Mouse (Mus musculus): ENCODE data around the gene Psme1. TPM values are rescaled to one million over a fixed set of nuclear protein-coding genes. Genes with fewer than 3 reads are reported as not detected.

The Psme1 gene
- total RNA-seq, 1 experiment, result 32.8 TPM

DNA sequence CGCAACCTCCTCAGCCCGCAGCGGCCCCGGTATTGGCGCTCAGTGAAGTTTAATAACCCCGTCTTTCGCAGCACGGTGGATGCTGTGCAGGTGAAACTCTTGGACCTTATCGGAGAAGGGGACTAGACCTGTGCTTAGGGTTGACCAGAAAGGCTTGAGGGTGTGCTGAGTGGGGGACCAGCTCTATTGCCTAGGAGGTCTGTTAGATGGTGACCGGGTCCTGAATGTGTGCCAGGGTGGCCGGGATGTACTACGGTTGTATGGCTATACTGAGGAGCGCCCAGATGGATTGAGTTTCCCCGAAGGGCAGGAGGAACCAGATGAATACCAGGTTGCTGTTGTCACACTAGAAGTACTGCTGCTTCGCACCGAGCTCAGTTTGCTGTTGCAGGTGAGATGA is 14.3 kb downstream of the Psme1 start:
- DNase-seq (ENCODE audit: low read depth, low spot score), result no peak
- Histone ChIP-seq H3K9ac (ENCODE audit: insufficient read depth, low read depth, low read length, poor library complexity, severe bottlenecking) (peak overlapping the region; percentile 85), H3K4me3 (ENCODE audit: insufficient read depth in 1 of 2, low read depth in 1 of 2, low read length in 2 of 2, poor library complexity in 1 of 2, severe bottlenecking in 1 of 2) (peak overlapping the region; percentile 81 to 86), H3K36me3 (ENCODE audit: control insufficient read depth, insufficient read depth, low read length, poor library complexity, severe bottlenecking) (peaks cover 23% of the 10 kb centered on the region), H3K4me1 (ENCODE audit: control insufficient read depth in 2 of 2, insufficient read depth in 2 of 2, low read length in 2 of 2, poor library complexity in 1 of 2) (peaks cover 0 to 3% of the 10 kb centered on the region in 2 experiments; a peak in 1 of 4 replicates), H3K27ac (ENCODE audit: insufficient read depth, low read depth, low read length, poor library complexity, severe bottlenecking) (no peak overlapping the region), H3K9me3 (ENCODE audit: control insufficient read depth, insufficient read depth, low read depth, low read length) (no peaks in the 10 kb centered on the region)
- in situ Hi-C loops (cut with MboI; ENCODE audit: low sequenced_read_pairs in 2 of 2, unreplicated experiment in 2 of 2), result loop anchor here in 1 of 2 experiments (5.0 kb wide), 1 partner anchor 50 kb away; the partner anchor contains the start of gene Pck2
- TF ChIP-seq CHD2 (IDR thresholded peaks at IDR 0.05; ENCODE audit: low read depth, low read length) (no peak), MAFK (IDR thresholded peaks at IDR 0.05; ENCODE audit: insufficient read depth, low read depth, low read length) (no peak), HCFC1 (IDR thresholded peaks at IDR 0.05; ENCODE audit: borderline replicate concordance, insufficient read depth, low read length) (no peak), ZC3H11A (IDR thresholded peaks at IDR 0.05; ENCODE audit: borderline replicate concordance, low read depth, low read length) (no peak)

- no peak for DNase-seq (ENCODE audit: low read depth, low spot score)
- Histone ChIP-seq H3K9ac (ENCODE audit: insufficient read depth, low read depth, low read length, poor library complexity, severe bottlenecking) (no peak overlapping the region), H3K4me3 (ENCODE audit: insufficient read depth in 1 of 2, low read depth in 1 of 2, low read length in 2 of 2, poor library complexity in 1 of 2, severe bottlenecking in 1 of 2) (no peak overlapping the region), H3K36me3 (ENCODE audit: control insufficient read depth, insufficient read depth, low read length, poor library complexity, severe bottlenecking) (peaks cover 37% of the 10 kb centered on the region), H3K27ac (ENCODE audit: insufficient read depth, low read depth, low read length, poor library complexity, severe bottlenecking) (no peak overlapping the region), H3K9me3 (ENCODE audit: control insufficient read depth, insufficient read depth, low read depth, low read length) (no peaks in the 10 kb centered on the region), H3K4me1 (ENCODE audit: control insufficient read depth in 2 of 2, insufficient read depth in 2 of 2, low read length in 2 of 2, poor library complexity in 1 of 2) (peaks cover 0 to 3% of the 10 kb centered on the region in 2 experiments; a peak in 2 of 4 replicates)
- in situ Hi-C loops (cut with MboI; ENCODE audit: low sequenced_read_pairs in 2 of 2, unreplicated experiment in 2 of 2), result no loop called here
- TF ChIP-seq MAFK (IDR thresholded peaks at IDR 0.05; ENCODE audit: insufficient read depth, low read depth, low read length) (no peak), HCFC1 (IDR thresholded peaks at IDR 0.05; ENCODE audit: borderline replicate concordance, insufficient read depth, low read length) (no peak), ZNF384 (IDR thresholded peaks at IDR 0.05; ENCODE audit: low read depth, low read length) (no peak), CHD2 (IDR thresholded peaks at IDR 0.05; ENCODE audit: low read depth, low read length) (no peak), ZC3H11A (IDR thresholded peaks at IDR 0.05; ENCODE audit: borderline replicate concordance, low read depth, low read length) (no peak)
Observed at GRCm38 (mm10) chr14:55596036-55596690, 18.2 kb downstream of the Psme1 start.

- Histone ChIP-seq H3K9me3 (ENCODE audit: control insufficient read depth, insufficient read depth, low read depth, low read length) (no peaks in the 10 kb centered on the region), H3K27ac (ENCODE audit: insufficient read depth, low read depth, low read length, poor library complexity, severe bottlenecking) (no peak overlapping the region), H3K4me1 (ENCODE audit: control insufficient read depth in 2 of 2, insufficient read depth in 2 of 2, low read length in 2 of 2, poor library complexity in 1 of 2) (peaks cover 0 to 10% of the 10 kb centered on the region in 2 experiments; a peak in 2 of 4 replicates), H3K9ac (ENCODE audit: insufficient read depth, low read depth, low read length, poor library complexity, severe bottlenecking) (no peak overlapping the region), H3K36me3 (ENCODE audit: control insufficient read depth, insufficient read depth, low read length, poor library complexity, severe bottlenecking) (peaks cover 52% of the 10 kb centered on the region), H3K4me3 (ENCODE audit: insufficient read depth in 1 of 2, low read depth in 1 of 2, low read length in 2 of 2, poor library complexity in 1 of 2, severe bottlenecking in 1 of 2) (no peak overlapping the region)
- in situ Hi-C loops (cut with MboI; ENCODE audit: low sequenced_read_pairs in 2 of 2, unreplicated experiment in 2 of 2), result no loop called here
- no peak for DNase-seq (ENCODE audit: low read depth, low spot score)
- no peak for TF ChIP-seq CHD2 (IDR thresholded peaks at IDR 0.05; ENCODE audit: low read depth, low read length)
- no peak for TF ChIP-seq ZC3H11A (IDR thresholded peaks at IDR 0.05; ENCODE audit: borderline replicate concordance, low read depth, low read length)
- no peak for TF ChIP-seq MAFK (IDR thresholded peaks at IDR 0.05; ENCODE audit: insufficient read depth, low read depth, low read length)
- no peak for TF ChIP-seq HCFC1 (IDR thresholded peaks at IDR 0.05; ENCODE audit: borderline replicate concordance, insufficient read depth, low read length)
- no peak for TF ChIP-seq ZNF384 (IDR thresholded peaks at IDR 0.05; ENCODE audit: low read depth, low read length)
Observed at GRCm38 (mm10) chr14:55598521-55599390, 20.8 kb downstream of the Psme1 start.

GRCm38 (mm10) chr14:55603271-55603632 is 25.3 kb downstream of the Psme1 start, which contains the start of gene Irf9:
Irf9 (plus strand) TSS chr14:55603571.
- in situ Hi-C loops (cut with MboI; ENCODE audit: low sequenced_read_pairs in 2 of 2, unreplicated experiment in 2 of 2), result no loop called here
- no peaks in the 10 kb centered on the region for H3K9me3 ChIP-seq (ENCODE audit: control insufficient read depth, insufficient read depth, low read depth, low read length)
- H3K36me3 ChIP-seq (ENCODE audit: control insufficient read depth, insufficient read depth, low read length, poor library complexity, severe bottlenecking), result peaks cover 49% of the 10 kb centered on the region
- peak within 1 kb of the TSS; percentile 56 to 59 for H3K4me3 ChIP-seq (ENCODE audit: insufficient read depth in 1 of 2, low read depth in 1 of 2, low read length in 2 of 2, poor library complexity in 1 of 2, severe bottlenecking in 1 of 2)
- H3K9ac ChIP-seq (ENCODE audit: insufficient read depth, low read depth, low read length, poor library complexity, severe bottlenecking), result peak within 1 kb of the TSS; percentile 69; the same call in 1 of the 2 replicates
- peak within 1 kb of the TSS; percentile 96 for H3K27ac ChIP-seq (ENCODE audit: insufficient read depth, low read depth, low read length, poor library complexity, severe bottlenecking)
- DNase-seq (ENCODE audit: low read depth, low spot score), result no peak
- H3K4me1 ChIP-seq (ENCODE audit: control insufficient read depth in 2 of 2, insufficient read depth in 2 of 2, low read length in 2 of 2, poor library complexity in 1 of 2), result peaks cover 0 to 15% of the 10 kb centered on the region in 2 experiments; a peak in 2 of 4 replicates
- no peak for TF ChIP-seq ZNF384 (IDR thresholded peaks at IDR 0.05; ENCODE audit: low read depth, low read length)
- TF ChIP-seq HCFC1 (IDR thresholded peaks at IDR 0.05; ENCODE audit: borderline replicate concordance, insufficient read depth, low read length), result no peak
- TF ChIP-seq CHD2 (IDR thresholded peaks at IDR 0.05; ENCODE audit: low read depth, low read length), result no peak
